Mouse (Mus musculus) spleen, adult 18-20 months (tissue): ENCODE measurements around the gene Cplx1.
A peak's percentile ranks its signal among the peaks of the same experiment; 100 is the strongest.
"Not testable (repeated sequence)": the region's sequence is repeated elsewhere in the genome, so short reads cannot be mapped to it uniquely, and the experiment has no call there.

ENCODE experiments used
- DNase-seq, 2 experiments: peaks; one replicate each; pipeline ENCODE4 v3.0.0; 2022; ENCODE audit warnings: mixed read lengths in 2 of 2

The Cplx1 gene

GRCm38 (mm10) chr5:108515581-108516361 lies 34.1 kb downstream of the Cplx1 start:
- DNase-seq, result no peak

GRCm38 (mm10) chr5:108502286-108502685 lies 47.5 kb downstream of the Cplx1 start:
- DNase-seq, result no peak

- no peak for DNase-seq
Measured at GRCm38 (mm10) chr5:108501573-108501972, 48.3 kb downstream of the Cplx1 start.

- DNase-seq, result not testable (repeated sequence)
Measured at GRCm38 (mm10) chr5:108486148-108486547, 63.7 kb downstream of the Cplx1 start.

- DNase-seq, result peak; percentile 15 to 49
Measured at GRCm38 (mm10) chr5:108485239-108485638, 64.6 kb downstream of the Cplx1 start.

GRCm38 (mm10) chr5:108483006-108483405 lies 66.8 kb downstream of the Cplx1 start:
- DNase-seq, result no peak

- no peak for DNase-seq
Measured at GRCm38 (mm10) chr5:108475977-108476376, 73.8 kb downstream of the Cplx1 start.

- no peak for DNase-seq
Measured at GRCm38 (mm10) chr5:108473737-108474136, 76.1 kb downstream of the Cplx1 start.

- DNase-seq, result no peak
Measured at GRCm38 (mm10) chr5:108469617-108470016, 80.2 kb downstream of the Cplx1 start.
